Mouse (Mus musculus) ES-E14 (cell line): ENCODE measurements around the gene A930033H14Rik.

Experiments
- CHD2 ChIP-seq: IDR thresholded peaks from 2 replicates; pipeline ENCODE4 v1.6.1; 2014; ENCODE audit warnings: mild to moderate bottlenecking, low read depth, low read length, inconsistent platforms
- HCFC1 ChIP-seq: IDR thresholded peaks from 2 replicates; pipeline ENCODE4 v1.6.1; 2012; ENCODE audit warnings: low read length, inconsistent platforms, borderline replicate concordance; ENCODE audit not compliant: insufficient read depth
- ZC3H11A ChIP-seq: IDR thresholded peaks from 2 replicates; pipeline ENCODE4 v1.6.1; 2012; ENCODE audit warnings: low read depth, mild to moderate bottlenecking, inconsistent platforms, low read length, borderline replicate concordance
- ZNF384 ChIP-seq: IDR thresholded peaks from 2 replicates; pipeline ENCODE4 v1.6.1; 2012; ENCODE audit warnings: low read depth, low read length, inconsistent platforms

DNA sequence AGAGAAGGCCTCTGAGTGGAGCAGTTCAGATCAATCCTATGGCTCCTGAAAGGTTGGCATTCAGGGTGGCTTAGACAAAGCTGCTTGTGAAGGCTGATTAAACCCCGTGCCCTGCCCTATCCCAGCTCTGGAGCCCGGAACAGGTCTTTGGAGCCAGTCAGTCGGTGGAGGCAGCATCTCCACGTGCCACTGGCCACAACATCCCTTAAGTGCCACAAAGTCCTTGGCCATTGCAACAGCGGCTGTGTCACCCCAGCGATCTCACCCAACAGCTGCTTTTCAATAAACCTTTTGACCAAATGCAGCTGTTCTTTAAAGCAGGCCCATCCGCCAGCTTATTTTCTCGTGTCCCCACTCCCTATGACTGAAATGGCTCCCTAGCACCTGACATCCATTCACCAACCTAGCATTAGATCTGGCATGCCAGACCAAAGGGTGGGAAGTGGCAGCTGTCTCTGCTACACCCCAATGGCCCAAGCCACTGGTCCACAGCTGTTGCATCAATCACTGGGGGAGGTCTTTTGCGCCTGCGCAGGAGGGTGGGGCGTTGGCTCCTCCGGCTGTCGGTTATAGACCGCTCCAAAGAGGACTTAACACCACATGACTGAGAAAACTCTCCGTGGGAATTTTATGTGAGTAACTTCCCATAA lies 4.8 kb downstream of the A930033H14Rik start:
- TF ChIP-seq HCFC1 = no peak
- TF ChIP-seq ZC3H11A = no peak
- no peak for TF ChIP-seq ZNF384
- TF ChIP-seq CHD2 = no peak
